Mouse (Mus musculus) monocyte, adult 5-6 weeks (primary cell): ENCODE measurements around the gene Astl. TPM values are rescaled to one million over a fixed set of nuclear protein-coding genes. Genes with fewer than 3 reads are reported as not detected.
"Not testable (repeated sequence)": the region's sequence is repeated elsewhere in the genome, so short reads cannot be mapped to it uniquely, and the experiment has no call there.

Experiments
- ATAC-seq: fragments of 153-309, 156-312 bp; replicated peaks from 2 replicates; pipeline ENCODE4 v1.8.0; 2017; ENCODE audit warnings: mild to moderate bottlenecking; ENCODE audit not compliant: low TSS enrichment, insufficient number of reproducible peaks, severe bottlenecking, poor library complexity, low FRiP score
- total RNA-seq: library from RNA; stranded (forward); fragments of 200-1000, 200-491, 200-594 nt; gene quantifications from 3 replicates; pipeline ENCODE4 v1.2.3, GENCODE M21; 2017

Gene Astl
- total RNA-seq = 0.11 to 1.6 TPM (median 1.1 TPM) in 3 replicates

- no peak for ATAC-seq
Observed at GRCm38 (mm10) chr2:127338416-127338815, at the start of gene Astl. Gene Astl, plus strand, starts transcription at chr2:127338639.

GRCm38 (mm10) chr2:127292250-127292649, 46.2 kb upstream of the Astl start:
- ATAC-seq = no peak

- no peak for ATAC-seq
Observed at GRCm38 (mm10) chr2:127297001-127297805, 41.2 kb upstream of the Astl start.

GRCm38 (mm10) chr2:127298056-127298455, 40.4 kb upstream of the Astl start:
- ATAC-seq = no peak

- ATAC-seq = peak; percentile 34
Observed at GRCm38 (mm10) chr2:127300701-127301100, 37.7 kb upstream of the Astl start.

- peak; percentile 91 for ATAC-seq
Observed at GRCm38 (mm10) chr2:127301883-127302282, 36.6 kb upstream of the Astl start.

- not testable (repeated sequence) for ATAC-seq
Observed at GRCm38 (mm10) chr2:127304192-127304591, 34.2 kb upstream of the Astl start.

GRCm38 (mm10) chr2:127304609-127305210, 33.7 kb upstream of the Astl start:
- no peak for ATAC-seq

- ATAC-seq = no peak
Observed at GRCm38 (mm10) chr2:127306123-127306522, 32.3 kb upstream of the Astl start.

GRCm38 (mm10) chr2:127307179-127307578, 31.3 kb upstream of the Astl start:
- ATAC-seq = no peak

- peak; percentile 75 for ATAC-seq
Observed at GRCm38 (mm10) chr2:127308660-127309059, 29.8 kb upstream of the Astl start.

- no peak for ATAC-seq
Observed at GRCm38 (mm10) chr2:127310246-127310645, 28.2 kb upstream of the Astl start.

- no peak for ATAC-seq
Observed at GRCm38 (mm10) chr2:127310685-127311084, 27.8 kb upstream of the Astl start.

- no peak for ATAC-seq
Observed at GRCm38 (mm10) chr2:127311193-127311592, 27.2 kb upstream of the Astl start.

GRCm38 (mm10) chr2:127312801-127313200, 25.6 kb upstream of the Astl start:
- ATAC-seq = no peak

GRCm38 (mm10) chr2:127313878-127314277, 24.6 kb upstream of the Astl start:
- ATAC-seq = no peak

- ATAC-seq = peak; percentile 54; the same call in 1 of the 2 replicates
Observed at GRCm38 (mm10) chr2:127314467-127315154, 23.8 kb upstream of the Astl start.

GRCm38 (mm10) chr2:127315155-127315470, 23.3 kb upstream of the Astl start:
- no peak for ATAC-seq

GRCm38 (mm10) chr2:127316431-127316830, 22.0 kb upstream of the Astl start:
- ATAC-seq = no peak

- ATAC-seq = peak; percentile 29; the same call in 1 of the 2 replicates
Observed at GRCm38 (mm10) chr2:127318136-127318535, 20.3 kb upstream of the Astl start.
